Mouse (Mus musculus) limb, embryonic 11.5 days (tissue): ENCODE measurements around the gene Gramd1c. TPM values are rescaled to one million over a fixed set of nuclear protein-coding genes. Genes with fewer than 3 reads are reported as not detected.

Experiments
- ATAC-seq: fragments of 200-750 bp; cut with Nextera tagmentation; 2 replicates; pipeline ENCODE4 v1.8.0; 2017; ENCODE audit warnings: low read depth; ENCODE audit not compliant: insufficient number of reproducible peaks, low FRiP score, low TSS enrichment
- DNase-seq: peaks from one replicate; pipeline ENCODE4 v3.0.0-alpha.2; 2015; ENCODE audit warnings: low spot score
- H3K27ac ChIP-seq: fragments of 300-500 bp; sonication (generic); replicated peaks from 2 replicates; pipeline ENCODE4 v1.5.1; 2014; ENCODE audit warnings: low read depth, mild to moderate bottlenecking, low read length
- H3K27me3 ChIP-seq: fragments of 300-500 bp; sonication (generic); 2 replicates; pipeline ENCODE4 v1.6.1; 2014; ENCODE audit warnings: mild to moderate bottlenecking, low read length, mixed read lengths; ENCODE audit not compliant: control insufficient read depth, insufficient read depth
- H3K36me3 ChIP-seq: fragments of 300-500 bp; sonication (generic); 2 replicates; pipeline ENCODE4 v1.6.1; 2014; ENCODE audit warnings: mild to moderate bottlenecking, low read length, moderate library complexity, mixed read lengths; ENCODE audit not compliant: control insufficient read depth, insufficient read depth
- H3K4me1 ChIP-seq: fragments of 300-500 bp; sonication (generic); 2 replicates; pipeline ENCODE4 v1.6.1; 2014; ENCODE audit warnings: low read length, mixed read lengths; ENCODE audit not compliant: control insufficient read depth, insufficient read depth
- H3K4me2 ChIP-seq: fragments of 300-500 bp; sonication (generic); 2 replicates; pipeline ENCODE4 v1.6.1; 2014; ENCODE audit warnings: low read depth, mild to moderate bottlenecking, moderate library complexity; ENCODE audit not compliant: severe bottlenecking
- H3K4me3 ChIP-seq: fragments of 300-500 bp; sonication (generic); 2 replicates; pipeline ENCODE4 v1.5.1; 2014; ENCODE audit warnings: low read depth, low read length
- H3K9ac ChIP-seq: fragments of 300-500 bp; sonication (generic); 2 replicates; pipeline ENCODE4 v1.6.1; 2014; ENCODE audit warnings: mild to moderate bottlenecking, low read length
- H3K9me3 ChIP-seq: fragments of 300-500 bp; sonication (generic); 2 replicates; pipeline ENCODE4 v1.6.1; 2016; ENCODE audit warnings: low read length; ENCODE audit not compliant: control insufficient read depth
- WGBS: fragments of 180-500 bp; shearing (Covaris S2); extraction: QIAGEN DNeasy Blood & Tissue Kit; methylation state at CpG from one replicate; pipeline ENCODE4 v1.1.7; 2014; 5-methylcytosine and 5-hydroxymethylcytosine counted together
- polyA plus RNA-seq: library from polyadenylated mRNA; unstranded; fragments of >200 nt; fragmentation: Nextera tagmentation; extraction: Ambion mirVana; gene quantifications from 2 replicates; pipeline ENCODE4 v1.2.1, GENCODE M21; 2014

The Gramd1c gene
- polyA plus RNA-seq, 1 experiment from 2014 or later: 4.3 TPM

- Histone ChIP-seq H3K9me3 (no peaks in the 10 kb centered on the region), H3K36me3 (no peaks in the 10 kb centered on the region), H3K4me2 (no peak overlapping the region), H3K27ac (no peak overlapping the region), H3K4me3 (no peak overlapping the region), H3K27me3 (no peaks in the 10 kb centered on the region), H3K4me1 (no peaks in the 10 kb centered on the region), H3K9ac (no peak overlapping the region)
- ATAC-seq (no peak), DNase-seq (no peak)
- 91% methylated on average over 13 of the region's 13 CpGs for WGBS
These were observed 97.3 kb downstream of the Gramd1c start for GRCm38 (mm10) chr16:43965781-43966389.

- no peak overlapping the region for H3K4me2 ChIP-seq
- H3K27me3 ChIP-seq: no peaks in the 10 kb centered on the region
- H3K9ac ChIP-seq: no peak overlapping the region
- no peaks in the 10 kb centered on the region for H3K4me1 ChIP-seq
- H3K4me3 ChIP-seq: no peak overlapping the region
- WGBS: 89% methylated on average over 3 of the region's 3 CpGs
- no peak overlapping the region for H3K27ac ChIP-seq
- no peak for DNase-seq
- H3K36me3 ChIP-seq: no peaks in the 10 kb centered on the region
- no peak for ATAC-seq
- no peaks in the 10 kb centered on the region for H3K9me3 ChIP-seq
These were observed 99.4 kb downstream of the Gramd1c start for GRCm38 (mm10) chr16:43963780-43964179.

- H3K9ac ChIP-seq: no peak overlapping the region
- H3K27ac ChIP-seq: no peak overlapping the region
- no peak overlapping the region for H3K4me3 ChIP-seq
- H3K9me3 ChIP-seq: no peaks in the 10 kb centered on the region
- H3K36me3 ChIP-seq: no peaks in the 10 kb centered on the region
- H3K27me3 ChIP-seq: no peaks in the 10 kb centered on the region
- H3K4me2 ChIP-seq: no peak overlapping the region
- DNase-seq: no peak
- 94% methylated on average over 9 of the region's 9 CpGs for WGBS
- ATAC-seq: no peak
- no peaks in the 10 kb centered on the region for H3K4me1 ChIP-seq
These were observed 99.9 kb downstream of the Gramd1c start for GRCm38 (mm10) chr16:43963291-43963690.

- Histone ChIP-seq H3K9me3 (no peaks in the 10 kb centered on the region), H3K36me3 (no peaks in the 10 kb centered on the region), H3K27me3 (no peaks in the 10 kb centered on the region), H3K4me2 (no peak overlapping the region), H3K9ac (no peak overlapping the region), H3K4me3 (no peak overlapping the region), H3K4me1 (no peaks in the 10 kb centered on the region), H3K27ac (no peak overlapping the region)
- DNase-seq (no peak), ATAC-seq (0 out of 2 replicates have a peak, but pooled peaks have one; percentile 51)
- 53% methylated on average over 4 of the region's 4 CpGs for WGBS
These were observed 105.1 kb downstream of the Gramd1c start for GRCm38 (mm10) chr16:43958038-43958437.

GRCm38 (mm10) chr16:43954913-43955312 is 108.2 kb downstream of the Gramd1c start:
- no peak overlapping the region for H3K4me2 ChIP-seq
- no peak overlapping the region for H3K27ac ChIP-seq
- H3K4me1 ChIP-seq: no peaks in the 10 kb centered on the region
- WGBS: 78% methylated on average over 6 of the region's 6 CpGs
- no peak overlapping the region for H3K4me3 ChIP-seq
- H3K9ac ChIP-seq: no peak overlapping the region
- ATAC-seq: no peak
- no peaks in the 10 kb centered on the region for H3K27me3 ChIP-seq
- no peak for DNase-seq
- H3K9me3 ChIP-seq: no peaks in the 10 kb centered on the region
- H3K36me3 ChIP-seq: no peaks in the 10 kb centered on the region

GRCm38 (mm10) chr16:43951591-43951990 is 111.6 kb downstream of the Gramd1c start:
- WGBS: 80% methylated on average over 4 of the region's 4 CpGs
- H3K4me3 ChIP-seq: no peak overlapping the region
- H3K9ac ChIP-seq: no peak overlapping the region
- H3K4me1 ChIP-seq: no peaks in the 10 kb centered on the region
- no peak overlapping the region for H3K4me2 ChIP-seq
- DNase-seq (no peak), ATAC-seq (no peak)
- H3K27ac ChIP-seq: no peak overlapping the region
- H3K36me3 ChIP-seq: no peaks in the 10 kb centered on the region
- no peaks in the 10 kb centered on the region for H3K27me3 ChIP-seq
- no peaks in the 10 kb centered on the region for H3K9me3 ChIP-seq

GRCm38 (mm10) chr16:43945869-43946268 is 117.3 kb downstream of the Gramd1c start:
- Histone ChIP-seq H3K27me3 (no peaks in the 10 kb centered on the region), H3K4me3 (no peak overlapping the region), H3K4me1 (no peaks in the 10 kb centered on the region), H3K36me3 (no peaks in the 10 kb centered on the region), H3K27ac (no peak overlapping the region), H3K4me2 (no peak overlapping the region), H3K9ac (no peak overlapping the region), H3K9me3 (no peaks in the 10 kb centered on the region)
- WGBS: 78% methylated on average over 3 of the region's 3 CpGs
- ATAC-seq (no peak), DNase-seq (no peak)

- 91% methylated on average over 3 of the region's 3 CpGs for WGBS
- no peaks in the 10 kb centered on the region for H3K9me3 ChIP-seq
These were observed 117.8 kb downstream of the Gramd1c start for GRCm38 (mm10) chr16:43945351-43945750.

GRCm38 (mm10) chr16:43940846-43941245 is 122.3 kb downstream of the Gramd1c start:
- no peaks in the 10 kb centered on the region for H3K36me3 ChIP-seq
- no peak overlapping the region for H3K4me3 ChIP-seq
- DNase-seq: peak; percentile 36
- no peaks in the 10 kb centered on the region for H3K27me3 ChIP-seq
- H3K9ac ChIP-seq: no peak overlapping the region
- WGBS: 40% methylated on average over 4 of the region's 4 CpGs
- H3K9me3 ChIP-seq: no peaks in the 10 kb centered on the region
- H3K4me1 ChIP-seq: no peaks in the 10 kb centered on the region
- no peak overlapping the region for H3K27ac ChIP-seq
- ATAC-seq: no peak
- H3K4me2 ChIP-seq: no peak overlapping the region

More at GRCm38 (mm10) chr16:43945351-43945750, 117.8 kb downstream of the Gramd1c start:
- Histone ChIP-seq H3K4me2 (no peak overlapping the region), H3K36me3 (no peaks in the 10 kb centered on the region), H3K4me3 (no peak overlapping the region), H3K4me1 (no peaks in the 10 kb centered on the region), H3K9ac (no peak overlapping the region), H3K27ac (no peak overlapping the region), H3K27me3 (no peaks in the 10 kb centered on the region)
- DNase-seq: no peak
- ATAC-seq: no peak
